Mouse (Mus musculus): ENCODE measurements around the gene Map2k2. TPM values are rescaled to one million over a fixed set of nuclear protein-coding genes. Genes with fewer than 3 reads are reported as not detected.

The Map2k2 gene
- polyA plus RNA-seq, 1 experiment from 2014 or later: 241 TPM

GRCm38 (mm10) chr10:81119625-81120024, 13.9 kb downstream of the Map2k2 start:
- Histone ChIP-seq H3K27ac (replicated peaks) (no peak overlapping the region), H3K27me3 (replicated peaks) (no peaks in the 10 kb centered on the region), H3K4me3 (replicated peaks) (no peak overlapping the region), H3K9ac (replicated peaks) (no peak overlapping the region), H3K9me3 (replicated peaks) (no peaks in the 10 kb centered on the region), H3K36me3 (peaks cover 95% of the 10 kb centered on the region), H3K4me1 (no peaks in the 10 kb centered on the region), H3K4me2 (no peak overlapping the region)
- no peak for ATAC-seq (ENCODE audit: low FRiP score)
- 93% methylated on average over 10 of the region's 10 CpGs for WGBS

DNA sequence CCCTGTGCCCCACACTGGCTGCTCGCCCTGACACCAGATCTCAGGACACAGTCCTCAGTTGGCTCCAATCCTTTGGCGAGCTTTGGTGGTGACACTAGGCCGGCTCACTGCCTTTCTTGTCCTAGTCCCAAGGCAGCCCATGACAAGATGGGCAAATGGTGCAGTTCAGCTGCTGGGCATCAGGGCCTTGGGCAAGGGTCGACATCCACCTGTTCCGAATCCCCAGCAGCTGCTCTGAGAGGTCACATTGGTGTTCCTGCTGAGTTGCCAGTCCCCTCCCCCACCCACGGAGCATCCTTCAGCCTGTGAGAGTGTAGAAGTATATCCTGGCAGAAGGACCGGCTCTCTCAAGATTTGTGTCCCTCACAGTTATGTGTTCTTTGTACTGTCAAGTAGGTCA, 14.9 kb downstream of the Map2k2 start:
- no peak for ATAC-seq (ENCODE audit: low FRiP score)
- Histone ChIP-seq H3K4me3 (replicated peaks) (no peak overlapping the region), H3K36me3 (peaks cover 84% of the 10 kb centered on the region), H3K9ac (replicated peaks) (no peak overlapping the region), H3K27ac (replicated peaks) (no peak overlapping the region), H3K4me1 (no peaks in the 10 kb centered on the region), H3K9me3 (replicated peaks) (no peaks in the 10 kb centered on the region), H3K27me3 (replicated peaks) (no peaks in the 10 kb centered on the region), H3K4me2 (no peak overlapping the region)
- WGBS: 91% methylated on average over 7 of the region's 7 CpGs

DNA sequence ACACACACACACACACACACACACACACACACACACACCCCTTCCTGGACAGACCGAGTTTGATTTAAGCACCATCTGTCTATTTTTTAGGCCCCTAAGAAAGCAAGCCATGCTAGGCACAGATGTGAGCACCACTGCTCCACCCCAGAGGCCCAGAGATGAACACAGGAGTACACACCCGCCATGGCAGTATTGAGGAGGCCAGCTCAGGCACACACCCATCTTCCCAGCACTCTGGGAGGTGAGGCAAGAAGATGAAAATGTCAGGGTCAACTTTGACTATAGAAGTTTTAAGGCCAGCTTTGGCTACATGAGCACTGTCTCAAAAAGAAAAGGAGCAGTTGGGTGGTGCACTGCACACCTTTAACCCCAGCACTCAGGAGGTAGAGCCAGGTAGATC, 17.2 kb downstream of the Map2k2 start:
- no peaks in the 10 kb centered on the region for H3K27me3 ChIP-seq (replicated peaks)
- H3K4me2 ChIP-seq: no peak overlapping the region
- ATAC-seq (ENCODE audit: low FRiP score): no peak
- H3K4me3 ChIP-seq (replicated peaks): no peak overlapping the region
- H3K27ac ChIP-seq (replicated peaks): no peak overlapping the region
- H3K4me1 ChIP-seq: no peaks in the 10 kb centered on the region
- 71% methylated on average over 2 of the region's 2 CpGs for WGBS
- no peaks in the 10 kb centered on the region for H3K9me3 ChIP-seq (replicated peaks)
- H3K36me3 ChIP-seq: peaks cover 65% of the 10 kb centered on the region
- H3K9ac ChIP-seq (replicated peaks): no peak overlapping the region

GRCm38 (mm10) chr10:81123500-81123899, 17.8 kb downstream of the Map2k2 start:
- H3K27ac ChIP-seq (replicated peaks): no peak overlapping the region
- peaks cover 2% of the 10 kb centered on the region; the same call in 1 of the 2 replicates for H3K4me1 ChIP-seq
- no peak overlapping the region for H3K9ac ChIP-seq (replicated peaks)
- H3K4me3 ChIP-seq (replicated peaks): no peak overlapping the region
- WGBS: 88% methylated on average over 11 of the region's 11 CpGs
- peaks cover 61% of the 10 kb centered on the region for H3K36me3 ChIP-seq
- peaks cover 2% of the 10 kb centered on the region; the same call in 1 of the 2 replicates for H3K27me3 ChIP-seq (replicated peaks)
- H3K4me2 ChIP-seq: no peak overlapping the region
- ATAC-seq (ENCODE audit: low FRiP score): no peak
- H3K9me3 ChIP-seq (replicated peaks): no peaks in the 10 kb centered on the region

GRCm38 (mm10) chr10:81134181-81134587, 28.5 kb downstream of the Map2k2 start:
- Histone ChIP-seq H3K9me3 (replicated peaks) (no peaks in the 10 kb centered on the region), H3K4me3 (replicated peaks) (no peak overlapping the region; the same call in 1 of the 2 replicates), H3K4me1 (peaks cover 34% of the 10 kb centered on the region), H3K4me2 (no peak overlapping the region), H3K27ac (replicated peaks) (no peak overlapping the region), H3K9ac (replicated peaks) (no peak overlapping the region), H3K27me3 (replicated peaks) (peaks cover 53% of the 10 kb centered on the region), H3K36me3 (no peaks in the 10 kb centered on the region)
- ATAC-seq (ENCODE audit: low FRiP score): no peak
- WGBS: 1% methylated on average over 16 of the region's 16 CpGs

DNA sequence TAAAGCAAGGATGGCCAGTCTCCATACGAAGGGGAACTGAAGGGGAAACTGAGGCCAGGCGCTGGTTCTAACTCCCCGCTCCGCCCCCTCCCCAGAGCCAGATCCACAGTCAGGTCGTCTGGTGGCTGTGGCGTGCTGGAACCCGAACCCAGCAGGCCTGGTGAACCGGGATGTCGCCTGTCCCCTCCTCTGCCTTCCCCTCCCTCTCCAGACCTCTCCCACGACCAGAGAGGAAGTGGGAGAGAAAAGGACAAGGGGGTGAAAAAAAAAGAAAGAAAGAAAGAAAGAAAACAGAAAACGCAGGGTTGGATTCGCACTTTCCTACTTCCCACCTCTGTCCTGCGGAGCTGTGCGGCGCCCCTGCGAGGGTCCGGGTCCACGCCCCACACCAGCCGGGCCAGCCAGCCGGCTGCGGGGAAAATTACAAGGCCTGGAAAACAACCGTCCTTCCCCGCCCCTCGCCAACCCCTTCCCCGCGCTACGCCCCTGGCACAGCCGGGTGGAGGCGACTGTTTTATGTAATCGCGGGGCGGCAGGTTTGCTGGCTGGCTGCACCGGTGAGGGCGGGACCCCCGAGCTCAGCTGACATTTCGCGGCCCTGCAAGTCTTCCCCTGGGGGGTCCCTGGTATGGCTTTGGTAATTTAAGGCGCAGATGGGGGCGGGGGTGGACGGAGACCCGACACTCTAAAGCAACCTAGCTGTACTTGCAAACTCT, 29.4 kb downstream of the Map2k2 start, which contains the start of gene Zbtb7a:
Gene Zbtb7a (plus strand): TSS at position 255 of the 716 bp plus-strand sequence.
- no peak for ATAC-seq (ENCODE audit: low FRiP score)
- H3K9ac ChIP-seq (replicated peaks): peak within 1 kb of the TSS; percentile 94
- H3K9me3 ChIP-seq (replicated peaks): no peaks in the 10 kb centered on the region
- peaks cover 43% of the 10 kb centered on the region for H3K27me3 ChIP-seq (replicated peaks)
- H3K4me2 ChIP-seq: peak within 1 kb of the TSS; percentile 98
- peaks cover 37% of the 10 kb centered on the region for H3K4me1 ChIP-seq
- H3K4me3 ChIP-seq (replicated peaks): peak within 1 kb of the TSS; percentile 77
- 3% methylated on average over 39 of the region's 41 CpGs for WGBS
- peak within 1 kb of the TSS; percentile 98 for H3K27ac ChIP-seq (replicated peaks)
- H3K36me3 ChIP-seq: no peaks in the 10 kb centered on the region

DNA sequence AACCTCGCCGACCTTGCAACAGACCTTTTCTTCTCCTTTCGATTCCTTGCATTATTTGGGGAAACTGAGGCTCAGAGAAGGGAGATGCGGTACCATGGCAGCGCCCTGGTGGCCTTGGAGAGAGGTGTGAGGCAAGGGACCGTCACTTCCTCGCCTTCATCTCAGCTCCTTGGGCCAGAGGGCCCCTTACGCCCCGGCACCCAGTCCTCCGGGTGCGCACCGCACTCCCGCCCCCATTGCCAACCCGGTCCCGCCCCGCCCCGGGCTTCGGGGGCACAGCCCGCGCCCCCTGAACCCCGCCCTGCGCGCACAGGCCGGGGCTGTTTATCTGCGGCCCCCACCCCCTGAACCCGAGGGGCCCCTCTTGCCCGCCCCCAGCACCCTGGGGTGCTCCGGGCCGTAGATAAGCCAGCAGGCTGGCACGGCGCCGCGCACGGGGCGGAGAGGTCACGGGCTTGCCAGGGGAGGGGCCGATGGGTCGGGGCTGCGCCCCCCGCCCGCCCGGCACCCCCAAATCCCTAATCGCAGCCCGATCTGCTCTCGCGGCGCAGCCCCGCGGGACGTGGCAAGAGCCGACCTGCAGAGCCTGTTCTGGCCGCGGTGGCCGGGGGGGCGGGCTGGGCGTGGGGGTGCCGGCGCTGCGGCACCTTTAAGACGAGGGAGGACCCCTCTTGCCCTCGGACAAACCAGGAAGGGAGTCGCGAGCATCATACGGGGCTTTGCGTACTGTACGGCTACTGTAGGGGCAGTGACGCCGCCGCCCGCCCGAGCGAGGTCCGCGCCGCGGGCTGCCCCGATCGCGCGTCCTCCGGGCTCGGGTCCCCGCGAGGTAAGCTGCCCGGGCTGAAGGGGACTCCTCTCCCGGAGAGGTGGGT, 30.4 kb downstream of the Map2k2 start:
- H3K27ac ChIP-seq (replicated peaks): peak overlapping the region; percentile 98
- peak; percentile 39; the same call in 1 of the 2 replicates for ATAC-seq (ENCODE audit: low FRiP score)

DNA sequence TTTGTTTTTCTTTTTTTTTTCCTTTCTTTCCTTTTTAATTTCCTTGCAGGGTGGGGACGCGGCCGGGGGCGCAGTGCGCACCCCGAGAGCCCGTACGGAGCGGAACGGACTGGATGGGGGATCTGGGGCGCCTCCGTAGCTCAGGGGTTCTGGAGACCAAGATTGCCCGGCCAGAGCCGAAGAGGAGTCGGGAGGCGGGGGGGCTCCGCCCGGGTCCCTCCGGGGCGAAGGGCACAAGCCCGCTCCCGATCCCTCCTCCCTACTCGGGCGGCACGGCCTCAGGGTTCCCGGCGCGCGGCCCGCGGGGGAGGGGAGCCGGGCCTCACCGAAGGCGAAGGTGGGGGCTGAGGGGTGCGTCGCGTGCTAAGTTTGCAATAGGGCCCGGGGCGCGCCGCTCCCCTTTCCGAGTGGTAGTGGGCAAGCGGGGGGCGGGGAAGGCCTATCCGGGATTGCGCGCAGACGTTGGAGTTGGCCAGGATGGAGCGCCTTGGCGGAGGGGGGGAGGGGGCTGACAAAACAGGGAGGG, 31.1 kb downstream of the Map2k2 start:
- H3K4me1 ChIP-seq: peaks cover 54% of the 10 kb centered on the region
- peak overlapping the region; percentile 98 for H3K4me2 ChIP-seq
- peak overlapping the region; percentile 94 for H3K9ac ChIP-seq (replicated peaks)
- peaks cover 31% of the 10 kb centered on the region for H3K27me3 ChIP-seq (replicated peaks)
- H3K4me3 ChIP-seq (replicated peaks): peak overlapping the region; percentile 77
- no peaks in the 10 kb centered on the region for H3K9me3 ChIP-seq (replicated peaks)
- H3K27ac ChIP-seq (replicated peaks): peak overlapping the region; percentile 98
- peak; percentile 42 for ATAC-seq (ENCODE audit: low FRiP score)
- under 1% methylated on average over 45 of the region's 50 CpGs for WGBS
- H3K36me3 ChIP-seq: no peaks in the 10 kb centered on the region

More for the DNA sequence above, 30.4 kb downstream of the Map2k2 start:
- under 1% methylated on average over 86 of the region's 86 CpGs for WGBS
- H3K4me1 ChIP-seq: peaks cover 47% of the 10 kb centered on the region
- peak overlapping the region; percentile 77 for H3K4me3 ChIP-seq (replicated peaks)
- H3K9me3 ChIP-seq (replicated peaks): no peaks in the 10 kb centered on the region
- peak overlapping the region; percentile 98 for H3K4me2 ChIP-seq
- peaks cover 36% of the 10 kb centered on the region for H3K27me3 ChIP-seq (replicated peaks)
- peak overlapping the region; percentile 94 for H3K9ac ChIP-seq (replicated peaks)
- no peaks in the 10 kb centered on the region for H3K36me3 ChIP-seq

GRCm38 (mm10) chr10:81137252-81138130, 31.8 kb downstream of the Map2k2 start:
- no peaks in the 10 kb centered on the region for H3K36me3 ChIP-seq
- H3K4me3 ChIP-seq (replicated peaks): peak overlapping the region; percentile 77
- peaks cover 29% of the 10 kb centered on the region for H3K27me3 ChIP-seq (replicated peaks)
- ATAC-seq (ENCODE audit: low FRiP score): peak; percentile 88
- peaks cover 61% of the 10 kb centered on the region for H3K4me1 ChIP-seq
- H3K9ac ChIP-seq (replicated peaks): peak overlapping the region; percentile 94
- peak overlapping the region; percentile 98 for H3K4me2 ChIP-seq
- peak overlapping the region; percentile 98 for H3K27ac ChIP-seq (replicated peaks)
- H3K9me3 ChIP-seq (replicated peaks): no peaks in the 10 kb centered on the region
- under 1% methylated on average over 72 of the region's 89 CpGs for WGBS

DNA sequence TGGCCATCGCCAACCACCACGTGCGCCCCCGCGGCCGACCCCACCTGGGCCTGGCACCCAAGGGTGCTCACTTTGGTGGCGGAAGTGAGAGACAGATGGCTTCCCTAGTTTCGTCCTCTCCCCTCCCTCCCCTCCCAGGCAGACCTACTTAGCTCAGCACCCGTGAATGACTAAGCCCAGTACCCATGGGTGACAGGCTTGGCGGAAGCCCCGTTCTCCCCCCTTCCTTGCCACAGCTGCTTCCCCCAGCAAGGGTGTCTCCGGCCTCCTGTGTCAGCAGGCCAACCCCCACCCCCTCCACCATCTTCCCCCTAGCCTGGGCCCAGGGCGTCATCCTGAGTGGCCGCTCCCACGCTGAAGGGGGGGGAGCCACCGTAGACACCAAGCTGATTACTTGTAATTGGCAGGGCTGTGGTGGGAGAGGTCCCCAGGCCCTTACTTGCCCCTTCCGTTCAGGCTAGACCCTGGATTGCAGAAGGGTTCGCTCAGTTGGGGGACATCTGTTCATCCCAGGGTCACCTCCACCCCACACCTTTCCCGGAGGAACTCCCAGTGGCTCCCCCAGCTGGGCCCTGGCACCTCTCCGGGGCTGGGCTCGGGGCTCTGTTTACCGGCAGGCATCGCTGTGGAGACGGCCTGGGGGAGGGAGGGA, 32.5 kb downstream of the Map2k2 start:
- peak overlapping the region; percentile 73 for H3K9ac ChIP-seq (replicated peaks)
- under 1% methylated on average over 24 of the region's 24 CpGs for WGBS
- peaks cover 23% of the 10 kb centered on the region for H3K27me3 ChIP-seq (replicated peaks)
- H3K9me3 ChIP-seq (replicated peaks): no peaks in the 10 kb centered on the region
- ATAC-seq (ENCODE audit: low FRiP score): no peak
- H3K4me1 ChIP-seq: peaks cover 66% of the 10 kb centered on the region
- H3K4me2 ChIP-seq: peak overlapping the region; percentile 96
- H3K27ac ChIP-seq (replicated peaks): peak overlapping the region; percentile 83
- peak overlapping the region; percentile 77 for H3K4me3 ChIP-seq (replicated peaks)
- H3K36me3 ChIP-seq: 0 out of 2 replicates have a peak, but pooled peaks cover under 1% of the 10 kb centered on the region

All from neural tube, embryonic 15.5 days (tissue).